Mouse (Mus musculus): ENCODE data around the gene Phactr1. TPM values are rescaled to one million over a fixed set of nuclear protein-coding genes. Genes with fewer than 3 reads are reported as not detected.

The Phactr1 gene
- polyA plus RNA-seq, 1 experiment from 2014 or later: 0.72 TPM

DNA sequence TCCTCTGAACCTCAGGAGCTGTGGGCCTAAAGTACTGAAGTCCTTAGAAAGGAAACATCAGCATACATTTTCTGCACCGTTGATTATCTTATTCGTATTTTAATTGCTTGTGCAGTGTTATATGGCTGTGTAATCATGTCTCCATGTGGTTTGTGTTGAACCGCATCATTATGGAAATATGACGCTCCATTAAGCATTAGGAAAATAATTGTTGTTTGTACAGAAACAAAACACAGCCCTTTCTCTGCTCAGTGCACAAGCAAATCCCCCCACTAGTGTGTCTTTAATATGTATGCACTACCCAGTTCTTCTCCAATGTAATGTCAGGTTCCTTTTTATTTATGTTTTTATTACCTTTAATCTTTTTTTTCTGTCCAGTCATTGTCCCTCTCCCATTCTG, 333.6 kb downstream of the Phactr1 start:
- no peaks in the 10 kb centered on the region for H3K36me3 ChIP-seq (replicated peaks; ENCODE audit: insufficient read depth, low read length)
- ATAC-seq: no peak
- WGBS (ENCODE audit: insufficient replicate concordance): 88% methylated on average over 4 of the region's 4 CpGs
- no peak overlapping the region for H3K4me3 ChIP-seq (ENCODE audit: low read depth, low read length)
- H3K4me1 ChIP-seq (ENCODE audit: insufficient read depth): no peaks in the 10 kb centered on the region
- no peaks in the 10 kb centered on the region for H3K27me3 ChIP-seq (ENCODE audit: insufficient read depth, low read length)
- H3K9ac ChIP-seq (replicated peaks): no peak overlapping the region
- no peak overlapping the region for H3K27ac ChIP-seq (ENCODE audit: low read depth)
- no peaks in the 10 kb centered on the region for H3K9me3 ChIP-seq (ENCODE audit: low read length)
- TF ChIP-seq EP300 (IDR thresholded peaks at IDR 0.05; ENCODE audit: low read depth) (no peak), CTCF (IDR thresholded peaks at IDR 0.05; ENCODE audit: low read depth) (no peak)
- no peak overlapping the region for H3K4me2 ChIP-seq (ENCODE audit: low read depth, low read length)
- no peak for DNase-seq

- TF ChIP-seq EP300 (IDR thresholded peaks at IDR 0.05; ENCODE audit: low read depth): no peak
- TF ChIP-seq CTCF (IDR thresholded peaks at IDR 0.05; ENCODE audit: low read depth): no peak
- H3K36me3 ChIP-seq (replicated peaks; ENCODE audit: insufficient read depth, low read length): no peaks in the 10 kb centered on the region
- no peaks in the 10 kb centered on the region for H3K9me3 ChIP-seq (ENCODE audit: low read length)
- no peak overlapping the region for H3K4me2 ChIP-seq (ENCODE audit: low read depth, low read length)
- no peak for ATAC-seq
- no peaks in the 10 kb centered on the region for H3K4me1 ChIP-seq (ENCODE audit: insufficient read depth)
- DNase-seq: no peak
- H3K27me3 ChIP-seq (ENCODE audit: insufficient read depth, low read length): no peaks in the 10 kb centered on the region
- H3K9ac ChIP-seq (replicated peaks): no peak overlapping the region
- WGBS (ENCODE audit: insufficient replicate concordance): 73% methylated on average over 6 of the region's 6 CpGs
- no peak overlapping the region for H3K27ac ChIP-seq (ENCODE audit: low read depth)
- H3K4me3 ChIP-seq (ENCODE audit: low read depth, low read length): no peak overlapping the region
These were observed 335.3 kb downstream of the Phactr1 start for GRCm38 (mm10) chr13:43015768-43016167.

- H3K9me3 ChIP-seq (ENCODE audit: low read length): no peaks in the 10 kb centered on the region
- no peak overlapping the region for H3K4me3 ChIP-seq (ENCODE audit: low read depth, low read length)
- no peaks in the 10 kb centered on the region for H3K27me3 ChIP-seq (ENCODE audit: insufficient read depth, low read length)
- no peak for TF ChIP-seq CTCF (IDR thresholded peaks at IDR 0.05; ENCODE audit: low read depth)
- TF ChIP-seq EP300 (IDR thresholded peaks at IDR 0.05; ENCODE audit: low read depth): no peak
- no peak overlapping the region for H3K27ac ChIP-seq (ENCODE audit: low read depth)
- no peak for DNase-seq
- WGBS (ENCODE audit: insufficient replicate concordance): 67% methylated on average over 5 of the region's 5 CpGs
- ATAC-seq: no peak
- no peaks in the 10 kb centered on the region for H3K36me3 ChIP-seq (replicated peaks; ENCODE audit: insufficient read depth, low read length)
- H3K4me1 ChIP-seq (ENCODE audit: insufficient read depth): no peaks in the 10 kb centered on the region
- H3K4me2 ChIP-seq (ENCODE audit: low read depth, low read length): no peak overlapping the region
- no peak overlapping the region for H3K9ac ChIP-seq (replicated peaks)
These were observed 338.4 kb downstream of the Phactr1 start for GRCm38 (mm10) chr13:43018863-43019262.

- no peaks in the 10 kb centered on the region for H3K27me3 ChIP-seq (ENCODE audit: insufficient read depth, low read length)
- no peak overlapping the region for H3K4me2 ChIP-seq (ENCODE audit: low read depth, low read length)
- no peak for DNase-seq
- H3K36me3 ChIP-seq (replicated peaks; ENCODE audit: insufficient read depth, low read length): no peaks in the 10 kb centered on the region
- ATAC-seq: no peak
- no peak overlapping the region for H3K27ac ChIP-seq (ENCODE audit: low read depth)
- H3K4me1 ChIP-seq (ENCODE audit: insufficient read depth): no peaks in the 10 kb centered on the region
- WGBS (ENCODE audit: insufficient replicate concordance): 75% methylated on average over 6 of the region's 6 CpGs
- H3K9ac ChIP-seq (replicated peaks): no peak overlapping the region
- no peak overlapping the region for H3K4me3 ChIP-seq (ENCODE audit: low read depth, low read length)
- no peaks in the 10 kb centered on the region for H3K9me3 ChIP-seq (ENCODE audit: low read length)
- TF ChIP-seq EP300 (IDR thresholded peaks at IDR 0.05; ENCODE audit: low read depth): no peak
- no peak for TF ChIP-seq CTCF (IDR thresholded peaks at IDR 0.05; ENCODE audit: low read depth)
These were observed 340.6 kb downstream of the Phactr1 start for GRCm38 (mm10) chr13:43021031-43021430.

GRCm38 (mm10) chr13:43023005-43023404, 342.6 kb downstream of the Phactr1 start:
- no peaks in the 10 kb centered on the region for H3K36me3 ChIP-seq (replicated peaks; ENCODE audit: insufficient read depth, low read length)
- 80% methylated on average over 5 of the region's 5 CpGs for WGBS (ENCODE audit: insufficient replicate concordance)
- ATAC-seq (no peak), DNase-seq (no peak)
- no peak overlapping the region for H3K4me2 ChIP-seq (ENCODE audit: low read depth, low read length)
- no peaks in the 10 kb centered on the region for H3K27me3 ChIP-seq (ENCODE audit: insufficient read depth, low read length)
- no peaks in the 10 kb centered on the region for H3K4me1 ChIP-seq (ENCODE audit: insufficient read depth)
- no peak overlapping the region for H3K4me3 ChIP-seq (ENCODE audit: low read depth, low read length)
- no peak for TF ChIP-seq EP300 (IDR thresholded peaks at IDR 0.05; ENCODE audit: low read depth)
- TF ChIP-seq CTCF (IDR thresholded peaks at IDR 0.05; ENCODE audit: low read depth): no peak
- H3K9ac ChIP-seq (replicated peaks): no peak overlapping the region
- H3K9me3 ChIP-seq (ENCODE audit: low read length): no peaks in the 10 kb centered on the region
- H3K27ac ChIP-seq (ENCODE audit: low read depth): no peak overlapping the region

- H3K4me1 ChIP-seq (ENCODE audit: insufficient read depth): no peaks in the 10 kb centered on the region
- H3K9ac ChIP-seq (replicated peaks): no peak overlapping the region
- 73% methylated on average over 1 of the region's 1 CpGs for WGBS (ENCODE audit: insufficient replicate concordance)
- DNase-seq (no peak), ATAC-seq (no peak)
- TF ChIP-seq EP300 (IDR thresholded peaks at IDR 0.05; ENCODE audit: low read depth): no peak
- TF ChIP-seq CTCF (IDR thresholded peaks at IDR 0.05; ENCODE audit: low read depth): no peak
- H3K27ac ChIP-seq (ENCODE audit: low read depth): no peak overlapping the region
- H3K4me3 ChIP-seq (ENCODE audit: low read depth, low read length): no peak overlapping the region
- no peaks in the 10 kb centered on the region for H3K9me3 ChIP-seq (ENCODE audit: low read length)
- no peaks in the 10 kb centered on the region for H3K27me3 ChIP-seq (ENCODE audit: insufficient read depth, low read length)
- H3K4me2 ChIP-seq (ENCODE audit: low read depth, low read length): no peak overlapping the region
- H3K36me3 ChIP-seq (replicated peaks; ENCODE audit: insufficient read depth, low read length): no peaks in the 10 kb centered on the region
These were observed 347.1 kb downstream of the Phactr1 start for GRCm38 (mm10) chr13:43027568-43027967.

DNA sequence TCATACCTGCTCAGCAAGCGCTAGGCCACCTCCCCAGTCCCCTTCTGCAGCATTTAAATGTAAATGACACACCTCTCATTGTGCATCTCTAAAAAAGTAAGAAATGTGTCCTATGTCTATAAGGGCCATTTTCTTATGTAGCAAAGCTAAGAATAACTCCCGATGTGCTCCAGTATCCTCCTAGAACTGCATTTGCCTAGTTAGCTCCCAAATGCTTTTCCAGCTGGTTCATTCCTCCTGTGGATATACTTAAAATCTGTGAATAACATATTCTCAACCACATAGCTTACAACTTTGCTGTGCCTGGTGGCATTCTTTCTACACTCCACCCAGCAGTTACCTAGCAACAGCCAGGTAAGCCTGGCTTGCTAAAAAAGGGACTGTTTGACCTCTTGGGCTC, 349.8 kb downstream of the Phactr1 start:
- WGBS (ENCODE audit: insufficient replicate concordance): 68% methylated on average over 2 of the region's 2 CpGs
- Histone ChIP-seq H3K9ac (replicated peaks) (no peak overlapping the region), H3K27me3 (ENCODE audit: insufficient read depth, low read length) (no peaks in the 10 kb centered on the region), H3K9me3 (ENCODE audit: low read length) (no peaks in the 10 kb centered on the region), H3K4me1 (ENCODE audit: insufficient read depth) (no peaks in the 10 kb centered on the region), H3K4me2 (ENCODE audit: low read depth, low read length) (no peak overlapping the region), H3K27ac (ENCODE audit: low read depth) (no peak overlapping the region), H3K4me3 (ENCODE audit: low read depth, low read length) (no peak overlapping the region), H3K36me3 (replicated peaks; ENCODE audit: insufficient read depth, low read length) (no peaks in the 10 kb centered on the region)
- ATAC-seq (no peak), DNase-seq (no peak)
- TF ChIP-seq EP300 (IDR thresholded peaks at IDR 0.05; ENCODE audit: low read depth): no peak
- TF ChIP-seq CTCF (IDR thresholded peaks at IDR 0.05; ENCODE audit: low read depth): no peak
